Mouse (Mus musculus) bone marrow, adult 2 months (tissue): ENCODE results near the gene Col4a1.

ENCODE experiments used
- CTCF ChIP-seq: fragments of 200-500 bp; IDR thresholded peaks from 2 replicates; pipeline ENCODE4 v1.5.1; 2011; ENCODE audit warnings: low read length, control low read depth; ENCODE audit not compliant: control insufficient read depth, insufficient read depth
- POLR2A ChIP-seq: fragments of 200-500 bp; IDR thresholded peaks from 2 replicates; pipeline ENCODE4 v1.6.1; 2011; ENCODE audit warnings: low read depth, mild to moderate bottlenecking, control low read depth, low read length, borderline replicate concordance; ENCODE audit not compliant: control insufficient read depth

DNA sequence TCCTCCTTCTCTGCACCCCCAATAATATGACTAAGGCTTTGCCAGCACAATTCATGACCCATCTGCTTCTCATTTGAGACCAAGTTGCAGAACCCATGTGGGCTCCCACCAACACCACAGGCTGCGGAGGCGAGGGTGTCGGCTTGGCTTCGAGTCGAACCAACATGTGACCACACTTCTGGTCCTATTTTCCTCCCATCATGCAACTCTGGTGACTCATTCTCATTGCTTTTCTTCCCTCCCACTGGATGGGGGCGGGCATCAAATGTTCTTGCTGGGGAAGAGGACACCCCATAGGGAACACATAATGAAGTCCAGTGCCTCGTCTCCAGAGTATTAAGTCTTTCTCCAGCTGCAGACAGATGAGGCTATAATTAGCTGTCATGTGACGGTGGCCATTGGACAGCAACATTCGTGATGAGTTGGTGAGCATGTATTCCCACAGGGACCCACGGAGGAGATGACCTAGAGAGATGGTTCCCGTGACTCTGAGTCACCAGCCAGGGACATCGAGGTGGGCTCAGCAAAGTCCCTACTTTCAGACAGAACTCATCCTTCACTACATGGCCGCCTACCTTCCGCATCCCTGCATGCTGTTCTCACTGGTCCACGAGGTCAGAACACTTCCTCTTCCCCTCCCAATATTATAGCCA lies 39.0 kb downstream of the Col4a1 start:
- TF ChIP-seq CTCF: no peak
- TF ChIP-seq POLR2A: no peak
